Mouse (Mus musculus) forebrain, embryonic 16.5 days (tissue): ENCODE measurements at regions not wholly inside any gene's neighbourhood (a gene's known extent, or its start where the extent isn't known, plus 50 kb on each side); places are given as distances from the start of the nearest gene placed in this dataset.

Experiments used
- ATAC-seq: fragments of 200-750 bp; cut with Nextera tagmentation; 2 replicates; pipeline ENCODE4 v1.8.0; 2017; ENCODE audit warnings: mild to moderate bottlenecking, moderate library complexity
- H3K27ac ChIP-seq: fragments of 300-500 bp; sonication (generic); 2 replicates; pipeline ENCODE4 v1.5.1; 2014; ENCODE audit warnings: low read length, control low read depth
- H3K27me3 ChIP-seq: fragments of 300-500 bp; sonication (generic); replicated peaks from 2 replicates; pipeline ENCODE4 v1.6.1; 2014; ENCODE audit warnings: low read length; ENCODE audit not compliant: control insufficient read depth, insufficient read depth
- H3K36me3 ChIP-seq: fragments of 300-500 bp; sonication (generic); 2 replicates; pipeline ENCODE4 v1.6.1; 2014; ENCODE audit not compliant: control insufficient read depth, insufficient read depth
- H3K4me1 ChIP-seq: fragments of 300-500 bp; sonication (generic); replicated peaks from 2 replicates; pipeline ENCODE4 v1.6.1; 2014; ENCODE audit warnings: low read length; ENCODE audit not compliant: control insufficient read depth, insufficient read depth
- H3K4me2 ChIP-seq: fragments of 300-500 bp; sonication (generic); 2 replicates; pipeline ENCODE4 v1.6.1; 2014; ENCODE audit warnings: mild to moderate bottlenecking, low read length, control low read depth
- H3K4me3 ChIP-seq: fragments of 300-500 bp; sonication (generic); replicated peaks from 2 replicates; pipeline ENCODE4 v1.5.1; 2014; ENCODE audit warnings: mild to moderate bottlenecking, low read length, control low read depth
- H3K9ac ChIP-seq: fragments of 300-500 bp; sonication (generic); replicated peaks from 2 replicates; pipeline ENCODE4 v1.6.1; 2014; ENCODE audit warnings: low read depth, low read length, control low read depth
- H3K9me3 ChIP-seq: fragments of 300-500 bp; sonication (generic); 2 replicates; pipeline ENCODE4 v1.6.1; 2016; ENCODE audit warnings: low read length; ENCODE audit not compliant: control insufficient read depth
- WGBS: fragments of 180-500 bp; shearing (Covaris S2); extraction: QIAGEN DNeasy Blood & Tissue Kit; methylation state at CpG from one replicate; pipeline ENCODE4 v1.1.7; 2014; 5-methylcytosine and 5-hydroxymethylcytosine counted together

DNA sequence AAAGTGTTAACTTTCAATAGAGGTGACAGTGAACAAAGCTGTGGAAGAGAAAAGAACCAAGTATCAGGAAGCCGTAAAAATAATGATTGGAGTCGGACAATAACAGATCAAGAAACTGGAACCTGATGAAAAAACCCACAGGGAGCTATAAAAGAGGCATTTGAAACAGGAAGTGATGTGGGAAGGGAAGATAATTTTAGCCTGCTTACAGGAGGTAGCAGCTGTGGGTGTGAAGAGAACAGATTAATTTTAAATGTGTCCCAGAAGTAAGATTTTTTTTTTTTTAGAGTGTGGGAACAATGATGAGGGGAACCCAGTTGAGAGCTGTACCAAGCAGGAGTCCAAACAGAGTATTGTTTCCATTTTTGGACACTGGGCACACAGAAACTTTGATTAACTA is 61.5 kb upstream of the Gls start:
- Histone ChIP-seq H3K9me3 (no peaks in the 10 kb centered on the region), H3K36me3 (no peaks in the 10 kb centered on the region), H3K4me1 (no peaks in the 10 kb centered on the region), H3K4me2 (no peak overlapping the region), H3K27ac (no peak overlapping the region), H3K9ac (no peak overlapping the region), H3K4me3 (no peak overlapping the region), H3K27me3 (no peaks in the 10 kb centered on the region)
- ATAC-seq: no peak
- 87% methylated on average over 2 of the region's 2 CpGs for WGBS

DNA sequence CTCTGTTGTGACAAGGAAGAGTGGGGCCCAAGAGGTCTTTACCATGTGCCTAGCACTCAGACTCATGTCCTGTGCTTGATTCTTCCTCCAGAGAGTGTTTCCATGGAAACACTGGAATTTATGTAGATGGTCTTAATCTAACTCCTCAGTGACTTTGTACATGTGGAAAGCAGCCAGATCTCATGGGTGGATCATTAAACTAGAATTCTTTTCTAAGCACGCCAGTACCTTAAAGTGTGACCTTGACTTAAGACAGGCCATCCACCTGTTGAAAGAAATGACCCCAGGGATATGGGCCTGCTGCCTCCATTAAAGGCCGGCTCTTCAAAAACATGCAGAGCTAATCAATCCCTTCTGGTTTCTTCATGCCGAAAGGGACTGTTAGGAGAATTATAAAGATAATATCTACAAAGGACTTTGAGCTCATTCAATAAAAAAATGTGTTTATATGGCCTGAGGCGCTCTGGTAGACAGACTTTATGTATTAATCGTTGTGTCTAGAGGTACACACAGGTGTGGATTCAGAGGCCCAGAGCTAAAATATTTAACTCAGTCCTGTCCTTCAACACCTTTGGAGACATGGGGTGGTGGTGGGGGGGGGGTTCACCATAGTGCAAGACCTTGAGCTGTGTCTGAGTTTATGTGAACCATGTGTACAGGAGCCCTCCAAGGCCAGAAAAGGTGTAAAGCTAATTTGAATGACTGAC is 60.5 kb upstream of the Gls start:
- no peaks in the 10 kb centered on the region for H3K4me1 ChIP-seq
- no peak overlapping the region for H3K4me2 ChIP-seq
- no peak for ATAC-seq
- no peaks in the 10 kb centered on the region for H3K27me3 ChIP-seq
- no peaks in the 10 kb centered on the region for H3K9me3 ChIP-seq
- H3K36me3 ChIP-seq: no peaks in the 10 kb centered on the region
- no peak overlapping the region for H3K9ac ChIP-seq
- no peak overlapping the region for H3K4me3 ChIP-seq
- H3K27ac ChIP-seq: no peak overlapping the region
- 93% methylated on average over 5 of the region's 5 CpGs for WGBS
